Mouse (Mus musculus): ENCODE data around the gene Dync1h1. TPM values are rescaled to one million over a fixed set of nuclear protein-coding genes. Genes with fewer than 3 reads are reported as not detected.
A peak's percentile ranks its signal among the peaks of the same experiment; 100 is the strongest.

Dync1h1 gene
- total RNA-seq (2021) (100 to 1,000 TPM; 111 to 135 TPM), polyA plus RNA-seq (2012; rRNA removed) (168 and 180 TPM in 2 replicates)
- long read RNA-seq, partial matches to known transcripts, result 49 of 56 reads
- long read RNA-seq, other reads (novel, unspliced or antisense), result 7 of 56 reads

- H3K79me2 ChIP-seq (replicated peaks; ENCODE audit: control insufficient read depth, insufficient read depth, low read length), result peaks cover 8% of the 10 kb centered on the region
- peak within 1 kb of the TSS; percentile 93 for H3K27ac ChIP-seq
- DNase-seq, result peak; percentile 95 to 97
- H3K9ac ChIP-seq (ENCODE audit: low read depth, low read length), result peak within 1 kb of the TSS; percentile 94
- H3K4me3 ChIP-seq, result peak within 1 kb of the TSS; percentile 85
- no peaks in the 10 kb centered on the region for H3K27me3 ChIP-seq (ENCODE audit: control insufficient read depth, insufficient read depth, low read length)
- intact Hi-C loops (cut with DNase I), result loop anchor here (1.0 kb wide), 1 partner anchor 10 kb away; no protein-coding TSS in a partner anchor
- H3K4me1 ChIP-seq (ENCODE audit: control insufficient read depth, insufficient read depth, low read length), result peaks cover 14% of the 10 kb centered on the region
- 0 out of 2 replicates have a peak, but pooled peaks have one; percentile 3 for TF ChIP-seq CTCF (IDR thresholded peaks at IDR 0.05)
- TF ChIP-seq EP300 (IDR thresholded peaks at IDR 0.05; ENCODE audit: insufficient read depth, low read depth, low read length), result no peak
- TF ChIP-seq POLR2A (IDR thresholded peaks at IDR 0.05; ENCODE audit: insufficient read depth, low read depth, low read length), result peak; percentile 87
- H3K36me3 ChIP-seq (ENCODE audit: control insufficient read depth, insufficient read depth, low read length), result peaks cover 9% of the 10 kb centered on the region
- under 1% methylated on average over 102 of the region's 105 CpGs for WGBS
Observed at GRCm38 (mm10) chr12:110601241-110602218, at the start of gene Dync1h1. Gene Dync1h1 (plus strand): TSS chr12:110601452.

- 39% methylated on average over 13 of the region's 13 CpGs for WGBS
- TF ChIP-seq POLR2A (IDR thresholded peaks at IDR 0.05; ENCODE audit: insufficient read depth, low read depth, low read length) (no peak), CTCF (IDR thresholded peaks at IDR 0.05) (no peak), EP300 (IDR thresholded peaks at IDR 0.05; ENCODE audit: insufficient read depth, low read depth, low read length) (no peak)
- Histone ChIP-seq H3K4me3 (no peak overlapping the region), H3K27ac (no peak overlapping the region), H3K9ac (ENCODE audit: low read depth, low read length) (no peak overlapping the region), H3K79me2 (replicated peaks; ENCODE audit: control insufficient read depth, insufficient read depth, low read length) (no peaks in the 10 kb centered on the region), H3K27me3 (ENCODE audit: control insufficient read depth, insufficient read depth, low read length) (no peaks in the 10 kb centered on the region), H3K4me1 (ENCODE audit: control insufficient read depth, insufficient read depth, low read length) (no peaks in the 10 kb centered on the region; the same call in none of the 2 replicates), H3K36me3 (ENCODE audit: control insufficient read depth, insufficient read depth, low read length) (no peaks in the 10 kb centered on the region)
- no peak for DNase-seq
- intact Hi-C loops (cut with DNase I), result no loop called here
Observed at GRCm38 (mm10) chr12:110552113-110552512, 49.1 kb upstream of the Dync1h1 start.

- no peak overlapping the region for H3K27ac ChIP-seq
- H3K79me2 ChIP-seq (replicated peaks; ENCODE audit: control insufficient read depth, insufficient read depth, low read length), result no peaks in the 10 kb centered on the region
- no peaks in the 10 kb centered on the region for H3K36me3 ChIP-seq (ENCODE audit: control insufficient read depth, insufficient read depth, low read length)
- intact Hi-C loops (cut with DNase I), result no loop called here
- H3K27me3 ChIP-seq (ENCODE audit: control insufficient read depth, insufficient read depth, low read length), result no peaks in the 10 kb centered on the region
- WGBS, result 94% methylated on average over 5 of the region's 5 CpGs
- no peak overlapping the region for H3K9ac ChIP-seq (ENCODE audit: low read depth, low read length)
- no peak for DNase-seq
- H3K4me3 ChIP-seq, result no peak overlapping the region
- TF ChIP-seq CTCF (IDR thresholded peaks at IDR 0.05) (no peak), POLR2A (IDR thresholded peaks at IDR 0.05; ENCODE audit: insufficient read depth, low read depth, low read length) (no peak), EP300 (IDR thresholded peaks at IDR 0.05; ENCODE audit: insufficient read depth, low read depth, low read length) (no peak)
- no peaks in the 10 kb centered on the region; the same call in none of the 2 replicates for H3K4me1 ChIP-seq (ENCODE audit: control insufficient read depth, insufficient read depth, low read length)
Observed at GRCm38 (mm10) chr12:110553362-110553761, 47.9 kb upstream of the Dync1h1 start.

GRCm38 (mm10) chr12:110555536-110556240 is 45.6 kb upstream of the Dync1h1 start:
- DNase-seq, result no peak
- Histone ChIP-seq H3K27ac (no peak overlapping the region), H3K4me3 (no peak overlapping the region), H3K9ac (ENCODE audit: low read depth, low read length) (no peak overlapping the region), H3K27me3 (ENCODE audit: control insufficient read depth, insufficient read depth, low read length) (no peaks in the 10 kb centered on the region), H3K36me3 (ENCODE audit: control insufficient read depth, insufficient read depth, low read length) (no peaks in the 10 kb centered on the region), H3K4me1 (ENCODE audit: control insufficient read depth, insufficient read depth, low read length) (no peaks in the 10 kb centered on the region), H3K79me2 (replicated peaks; ENCODE audit: control insufficient read depth, insufficient read depth, low read length) (no peaks in the 10 kb centered on the region)
- intact Hi-C loops (cut with DNase I), result no loop called here
- WGBS, result 90% methylated on average over 21 of the region's 21 CpGs
- TF ChIP-seq POLR2A (IDR thresholded peaks at IDR 0.05; ENCODE audit: insufficient read depth, low read depth, low read length) (no peak), EP300 (IDR thresholded peaks at IDR 0.05; ENCODE audit: insufficient read depth, low read depth, low read length) (no peak), CTCF (IDR thresholded peaks at IDR 0.05) (no peak)

GRCm38 (mm10) chr12:110556861-110557628 is 44.2 kb upstream of the Dync1h1 start:
- intact Hi-C loops (cut with DNase I), result no loop called here
- Histone ChIP-seq H3K4me3 (no peak overlapping the region), H3K27me3 (ENCODE audit: control insufficient read depth, insufficient read depth, low read length) (no peaks in the 10 kb centered on the region), H3K27ac (no peak overlapping the region), H3K9ac (ENCODE audit: low read depth, low read length) (no peak overlapping the region), H3K4me1 (ENCODE audit: control insufficient read depth, insufficient read depth, low read length) (no peaks in the 10 kb centered on the region), H3K79me2 (replicated peaks; ENCODE audit: control insufficient read depth, insufficient read depth, low read length) (no peaks in the 10 kb centered on the region), H3K36me3 (ENCODE audit: control insufficient read depth, insufficient read depth, low read length) (no peaks in the 10 kb centered on the region)
- TF ChIP-seq CTCF (IDR thresholded peaks at IDR 0.05) (no peak), EP300 (IDR thresholded peaks at IDR 0.05; ENCODE audit: insufficient read depth, low read depth, low read length) (no peak), POLR2A (IDR thresholded peaks at IDR 0.05; ENCODE audit: insufficient read depth, low read depth, low read length) (no peak)
- 84% methylated on average over 18 of the region's 18 CpGs for WGBS
- peak; percentile 55 to 56 for DNase-seq
